Mouse (Mus musculus): ENCODE measurements at regions not wholly inside any gene's neighbourhood (a gene's known extent, or its start where the extent isn't known, plus 50 kb on each side); places are given as distances from the start of the nearest gene placed in this dataset.

DNA sequence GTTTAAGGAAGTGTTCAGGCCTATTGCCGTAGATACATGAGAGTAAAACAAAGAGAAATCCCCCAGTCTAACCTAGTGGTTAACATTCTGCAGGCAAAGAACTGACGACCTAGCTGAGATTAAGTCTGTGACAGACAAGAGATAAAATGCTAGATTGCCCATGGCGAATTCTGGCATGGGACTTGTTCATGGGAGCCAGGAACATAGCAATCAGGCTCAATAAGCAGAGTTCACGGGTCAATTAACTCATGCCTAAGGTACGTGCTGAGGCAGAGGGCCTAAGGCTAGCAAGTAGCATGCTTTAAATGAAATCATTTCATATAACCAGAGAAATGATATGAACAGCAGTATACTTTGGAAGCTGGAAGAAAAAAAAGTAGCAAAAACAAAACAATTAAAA lies 1119.2 kb upstream of the Adgrl2 start:
- peak; percentile 9 for DNase-seq (ENCODE audit: low spot score)
- Histone ChIP-seq H3K27ac (replicated peaks) (no peak overlapping the region), H3K36me3 (replicated peaks) (no peaks in the 10 kb centered on the region), H3K27me3 (replicated peaks; ENCODE audit: low read depth, poor library complexity, severe bottlenecking) (no peaks in the 10 kb centered on the region), H3K4me1 (no peaks in the 10 kb centered on the region), H3K4me3 (no peak overlapping the region), H3K9me3 (no peaks in the 10 kb centered on the region)
- WGBS: 52% methylated on average over 5 of the region's 5 CpGs

GRCm38 (mm10) chr3:150112231-150112630 lies 1121.9 kb upstream of the Adgrl2 start:
- no peak overlapping the region for H3K4me3 ChIP-seq
- no peak for DNase-seq (ENCODE audit: low spot score)
- no peaks in the 10 kb centered on the region for H3K4me1 ChIP-seq
- WGBS: 95% methylated on average over 6 of the region's 6 CpGs
- H3K27ac ChIP-seq (replicated peaks): no peak overlapping the region
- no peaks in the 10 kb centered on the region for H3K9me3 ChIP-seq
- H3K27me3 ChIP-seq (replicated peaks; ENCODE audit: low read depth, poor library complexity, severe bottlenecking): no peaks in the 10 kb centered on the region
- H3K36me3 ChIP-seq (replicated peaks): no peaks in the 10 kb centered on the region

DNA sequence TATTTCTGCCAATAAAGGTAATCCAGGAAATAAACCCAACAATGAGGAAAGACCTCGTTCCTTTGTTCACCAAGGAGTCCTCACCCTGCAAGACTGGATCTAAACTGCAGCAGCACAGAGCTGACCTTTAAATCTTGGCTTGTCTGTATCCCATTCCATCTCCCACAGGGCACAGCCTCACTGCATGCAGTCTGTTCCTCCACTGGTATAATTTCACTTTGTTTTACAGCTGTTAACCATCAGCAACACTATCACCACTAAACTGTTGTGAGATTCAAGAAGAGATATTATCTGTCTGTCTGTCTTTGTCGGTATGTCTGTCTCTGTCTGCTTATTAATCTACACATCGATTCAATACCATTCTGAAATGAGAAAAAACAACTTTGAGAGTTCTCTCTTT lies 1129.5 kb upstream of the Adgrl2 start:
- no peak overlapping the region for H3K4me3 ChIP-seq
- no peaks in the 10 kb centered on the region for H3K9me3 ChIP-seq
- 62% methylated on average over 3 of the region's 3 CpGs for WGBS
- no peaks in the 10 kb centered on the region for H3K36me3 ChIP-seq (replicated peaks)
- no peak overlapping the region for H3K27ac ChIP-seq (replicated peaks)
- H3K4me1 ChIP-seq: no peaks in the 10 kb centered on the region
- no peaks in the 10 kb centered on the region for H3K27me3 ChIP-seq (replicated peaks; ENCODE audit: low read depth, poor library complexity, severe bottlenecking)
- no peak for DNase-seq (ENCODE audit: low spot score)

DNA sequence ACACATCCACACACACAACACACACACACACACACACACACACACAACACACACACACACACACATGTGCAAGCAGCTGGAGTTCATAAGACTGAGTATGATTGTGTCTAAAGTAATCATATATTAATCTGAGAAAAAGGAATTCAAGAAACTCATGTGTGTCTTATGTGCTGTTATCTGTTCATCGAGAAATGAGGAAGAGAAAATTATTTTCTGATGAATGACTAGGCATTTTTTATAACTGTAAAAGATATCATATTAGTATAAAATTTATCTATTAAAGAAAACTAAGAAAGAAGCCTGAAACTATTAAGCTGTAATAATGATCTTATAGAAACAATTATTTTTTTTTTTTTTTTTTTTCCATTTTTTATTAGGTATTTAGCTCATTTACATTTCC lies 1156.3 kb upstream of the Adgrl2 start:
- no peaks in the 10 kb centered on the region for H3K4me1 ChIP-seq
- no peaks in the 10 kb centered on the region for H3K36me3 ChIP-seq (replicated peaks)
- no peaks in the 10 kb centered on the region for H3K9me3 ChIP-seq
- no peak overlapping the region for H3K4me3 ChIP-seq
- DNase-seq (ENCODE audit: low spot score): no peak
- WGBS: 97% methylated on average over 1 of the region's 1 CpGs
- H3K27me3 ChIP-seq (replicated peaks; ENCODE audit: low read depth, poor library complexity, severe bottlenecking): no peaks in the 10 kb centered on the region
- no peak overlapping the region for H3K27ac ChIP-seq (replicated peaks)

GRCm38 (mm10) chr3:150151152-150151822 lies 1160.9 kb upstream of the Adgrl2 start:
- no peaks in the 10 kb centered on the region for H3K9me3 ChIP-seq
- no peak overlapping the region for H3K27ac ChIP-seq (replicated peaks)
- 81% methylated on average over 7 of the region's 7 CpGs for WGBS
- H3K4me1 ChIP-seq: no peaks in the 10 kb centered on the region
- H3K27me3 ChIP-seq (replicated peaks; ENCODE audit: low read depth, poor library complexity, severe bottlenecking): no peaks in the 10 kb centered on the region
- H3K36me3 ChIP-seq (replicated peaks): no peaks in the 10 kb centered on the region
- no peak for DNase-seq (ENCODE audit: low spot score)
- no peak overlapping the region for H3K4me3 ChIP-seq

DNA sequence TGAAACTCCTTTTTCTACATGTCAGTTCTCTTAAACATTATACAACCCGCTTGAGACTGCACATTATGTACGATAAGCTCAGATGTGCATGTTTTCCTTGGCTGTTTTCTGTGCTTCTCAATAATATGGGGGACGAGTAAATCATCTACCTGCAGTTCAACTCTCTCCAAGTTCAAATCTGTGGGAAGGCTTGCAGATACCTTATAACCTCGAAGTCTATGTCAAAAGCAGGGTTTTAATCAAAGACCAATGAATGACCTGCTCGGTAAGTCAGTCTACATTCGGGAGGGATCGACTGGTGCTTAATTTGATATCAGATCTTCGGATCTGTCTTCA lies 1161.4 kb upstream of the Adgrl2 start:
- Histone ChIP-seq H3K27me3 (replicated peaks; ENCODE audit: low read depth, poor library complexity, severe bottlenecking) (no peaks in the 10 kb centered on the region), H3K4me1 (no peaks in the 10 kb centered on the region), H3K27ac (replicated peaks) (no peak overlapping the region), H3K4me3 (no peak overlapping the region), H3K36me3 (replicated peaks) (no peaks in the 10 kb centered on the region), H3K9me3 (no peaks in the 10 kb centered on the region)
- no peak for DNase-seq (ENCODE audit: low spot score)
- 85% methylated on average over 8 of the region's 8 CpGs for WGBS

- WGBS: 67% methylated on average over 3 of the region's 3 CpGs
- Histone ChIP-seq H3K4me3 (no peak overlapping the region), H3K4me1 (no peaks in the 10 kb centered on the region), H3K36me3 (replicated peaks) (no peaks in the 10 kb centered on the region), H3K9me3 (no peaks in the 10 kb centered on the region), H3K27me3 (replicated peaks; ENCODE audit: low read depth, poor library complexity, severe bottlenecking) (no peaks in the 10 kb centered on the region), H3K27ac (replicated peaks) (no peak overlapping the region)
- no peak for DNase-seq (ENCODE audit: low spot score)
Observed at GRCm38 (mm10) chr3:150152893-150153292, 1162.5 kb upstream of the Adgrl2 start.

GRCm38 (mm10) chr3:150185807-150186206 lies 1195.5 kb upstream of the Adgrl2 start:
- H3K36me3 ChIP-seq (replicated peaks): no peaks in the 10 kb centered on the region
- no peaks in the 10 kb centered on the region for H3K27me3 ChIP-seq (replicated peaks; ENCODE audit: low read depth, poor library complexity, severe bottlenecking)
- no peaks in the 10 kb centered on the region for H3K9me3 ChIP-seq
- no peaks in the 10 kb centered on the region for H3K4me1 ChIP-seq
- no peak overlapping the region for H3K4me3 ChIP-seq
- DNase-seq (ENCODE audit: low spot score): no peak
- 81% methylated on average over 2 of the region's 2 CpGs for WGBS
- H3K27ac ChIP-seq (replicated peaks): no peak overlapping the region

DNA sequence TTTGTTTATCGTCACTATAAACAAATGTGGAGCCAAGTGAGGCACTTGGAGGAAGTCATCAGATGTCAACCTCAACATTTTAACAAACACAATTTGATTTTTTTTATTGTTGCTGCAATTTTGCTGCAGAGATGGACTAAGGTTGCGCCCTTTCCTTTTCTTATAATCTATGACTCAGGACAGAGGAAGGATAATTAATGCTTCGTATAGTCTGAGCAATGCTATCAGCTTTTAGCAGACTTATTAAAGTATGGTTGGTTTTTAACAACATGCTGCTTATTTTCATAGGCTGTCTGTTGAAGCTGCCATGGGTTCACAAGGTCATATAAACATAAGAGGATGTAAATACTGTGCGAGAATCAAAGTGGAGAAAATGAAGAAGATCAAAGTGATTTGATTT lies 1202.8 kb upstream of the Adgrl2 start:
- DNase-seq (ENCODE audit: low spot score): no peak
- no peaks in the 10 kb centered on the region for H3K9me3 ChIP-seq
- H3K4me3 ChIP-seq: no peak overlapping the region
- no peaks in the 10 kb centered on the region for H3K27me3 ChIP-seq (replicated peaks; ENCODE audit: low read depth, poor library complexity, severe bottlenecking)
- H3K27ac ChIP-seq (replicated peaks): no peak overlapping the region
- no peaks in the 10 kb centered on the region for H3K36me3 ChIP-seq (replicated peaks)
- no peaks in the 10 kb centered on the region for H3K4me1 ChIP-seq
- WGBS: 73% methylated on average over 4 of the region's 4 CpGs

DNA sequence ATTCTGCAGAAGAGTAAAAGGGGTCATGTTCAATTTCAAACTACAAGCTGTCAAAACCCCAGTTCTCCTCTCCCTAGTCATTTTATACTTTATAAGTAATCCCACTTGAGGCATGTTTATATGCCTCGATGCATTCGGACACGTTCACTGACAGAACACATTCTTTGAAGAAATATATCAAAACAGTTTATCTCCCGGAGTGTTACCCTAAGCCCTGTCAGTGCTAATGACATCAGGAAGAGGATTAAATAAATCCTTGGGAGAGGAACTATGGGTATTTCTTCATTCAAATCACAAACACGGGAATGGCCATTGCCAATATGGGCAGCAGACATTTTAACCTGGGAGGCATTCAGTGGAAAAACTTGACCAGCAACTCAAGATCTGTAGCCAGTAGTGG lies 1208.1 kb upstream of the Adgrl2 start:
- Histone ChIP-seq H3K4me3 (no peak overlapping the region), H3K36me3 (replicated peaks) (no peaks in the 10 kb centered on the region), H3K4me1 (no peaks in the 10 kb centered on the region), H3K27ac (replicated peaks) (no peak overlapping the region), H3K9me3 (no peaks in the 10 kb centered on the region), H3K27me3 (replicated peaks; ENCODE audit: low read depth, poor library complexity, severe bottlenecking) (no peaks in the 10 kb centered on the region)
- DNase-seq (ENCODE audit: low spot score): no peak
- 72% methylated on average over 5 of the region's 5 CpGs for WGBS

DNA sequence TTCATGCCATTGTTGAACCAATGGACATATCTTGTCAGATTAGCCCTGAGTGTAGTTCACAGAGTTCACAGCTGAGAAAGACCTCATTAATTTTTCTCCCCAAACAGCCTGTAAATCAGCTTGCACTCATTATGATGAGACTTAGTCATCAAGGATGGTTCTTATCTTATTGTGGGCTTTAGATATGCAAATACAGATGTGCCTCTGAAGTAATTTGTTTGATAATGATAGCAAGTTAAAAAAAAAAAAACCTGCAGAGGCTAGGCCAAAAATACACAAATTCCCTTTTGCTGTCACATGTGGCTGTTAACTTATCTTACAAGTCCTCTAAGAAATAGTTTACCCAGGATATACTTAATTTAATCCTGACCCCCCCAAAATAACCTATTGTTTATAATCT lies 1215.5 kb upstream of the Adgrl2 start:
- Histone ChIP-seq H3K9me3 (no peaks in the 10 kb centered on the region), H3K27me3 (replicated peaks; ENCODE audit: low read depth, poor library complexity, severe bottlenecking) (no peaks in the 10 kb centered on the region)
- DNase-seq (ENCODE audit: low spot score): no peak

GRCm38 (mm10) chr3:150233279-150233678 lies 1204.4 kb upstream of the Adgrl4 start:
- Histone ChIP-seq H3K9me3 (no peaks in the 10 kb centered on the region), H3K4me1 (no peaks in the 10 kb centered on the region), H3K27me3 (replicated peaks; ENCODE audit: low read depth, poor library complexity, severe bottlenecking) (no peaks in the 10 kb centered on the region), H3K4me3 (no peak overlapping the region), H3K36me3 (replicated peaks) (no peaks in the 10 kb centered on the region), H3K27ac (replicated peaks) (no peak overlapping the region)
- 96% methylated on average over 2 of the region's 2 CpGs for WGBS
- DNase-seq (ENCODE audit: low spot score): no peak

More for the DNA sequence above, 1215.5 kb upstream of the Adgrl2 start:
- Histone ChIP-seq H3K4me3 (no peak overlapping the region), H3K36me3 (replicated peaks) (no peaks in the 10 kb centered on the region), H3K4me1 (no peaks in the 10 kb centered on the region), H3K27ac (replicated peaks) (no peak overlapping the region)

GRCm38 (mm10) chr3:150236946-150237600 lies 1200.6 kb upstream of the Adgrl4 start:
- Histone ChIP-seq H3K4me1 (no peaks in the 10 kb centered on the region), H3K27ac (replicated peaks) (no peak overlapping the region), H3K9me3 (no peaks in the 10 kb centered on the region), H3K27me3 (replicated peaks; ENCODE audit: low read depth, poor library complexity, severe bottlenecking) (no peaks in the 10 kb centered on the region), H3K36me3 (replicated peaks) (no peaks in the 10 kb centered on the region), H3K4me3 (no peak overlapping the region)
- 87% methylated on average over 7 of the region's 7 CpGs for WGBS
- no peak for DNase-seq (ENCODE audit: low spot score)

All from embryonic facial prominence, embryonic 10.5 days (tissue).